Mouse (Mus musculus) hindbrain, embryonic 13.5 days (tissue): Measurements from ENCODE around the gene Spag17. TPM values are rescaled to one million over a fixed set of nuclear protein-coding genes. Genes with fewer than 3 reads are reported as not detected.

Experiments
- ATAC-seq: fragments of 200-750 bp; cut with Nextera tagmentation; 2 replicates; pipeline ENCODE4 v1.8.0; 2017; ENCODE audit warnings: moderate TSS enrichment; ENCODE audit not compliant: low FRiP score
- H3K27ac ChIP-seq: fragments of 300-500 bp; sonication (generic); 2 replicates; pipeline ENCODE4 v1.5.1; 2015; ENCODE audit warnings: inconsistent platforms, mild to moderate bottlenecking, moderate library complexity
- H3K27me3 ChIP-seq: fragments of 300-500 bp; sonication (generic); 2 replicates; pipeline ENCODE4 v1.6.1; 2015; ENCODE audit warnings: mild to moderate bottlenecking, inconsistent platforms
- H3K36me3 ChIP-seq: fragments of 300-500 bp; sonication (generic); 2 replicates; pipeline ENCODE4 v1.6.1; 2015; ENCODE audit warnings: mild to moderate bottlenecking, inconsistent platforms
- H3K4me1 ChIP-seq: fragments of 300-500 bp; sonication (generic); replicated peaks from 2 replicates; pipeline ENCODE4 v1.6.1; 2015; ENCODE audit warnings: inconsistent platforms
- H3K4me2 ChIP-seq: fragments of 300-500 bp; sonication (generic); 2 replicates; pipeline ENCODE4 v1.6.1; 2015; ENCODE audit warnings: inconsistent platforms, mild to moderate bottlenecking, moderate library complexity
- H3K4me3 ChIP-seq: fragments of 300-500 bp; sonication (generic); 2 replicates; pipeline ENCODE4 v1.5.1; 2015; ENCODE audit warnings: mild to moderate bottlenecking, inconsistent platforms
- H3K9ac ChIP-seq: fragments of 300-500 bp; sonication (generic); 2 replicates; pipeline ENCODE4 v1.6.1; 2015; ENCODE audit warnings: mild to moderate bottlenecking, inconsistent platforms
- H3K9me3 ChIP-seq: fragments of 300-500 bp; sonication (generic); 2 replicates; pipeline ENCODE4 v1.6.1; 2016; ENCODE audit warnings: inconsistent platforms
- WGBS: fragments of 180-500 bp; shearing (Covaris S2); methylation state at CpG from one replicate; pipeline ENCODE4 v1.1.7; 2015; 5-methylcytosine and 5-hydroxymethylcytosine counted together
- polyA plus RNA-seq: library from polyadenylated mRNA; unstranded; fragments of >200 nt; fragmentation: Nextera tagmentation; extraction: Ambion mirVana; gene quantifications from 2 replicates; pipeline ENCODE4 v1.2.1, GENCODE M21; 2015

Gene Spag17
- polyA plus RNA-seq, 1 experiment from 2014 or later, result 1.4 TPM

- no peak for ATAC-seq
- no peaks in the 10 kb centered on the region for H3K27me3 ChIP-seq
- WGBS, result 80% methylated on average over 2 of the region's 2 CpGs
Observed at GRCm38 (mm10) chr3:100121961-100122360, 236.8 kb downstream of the Spag17 start.

GRCm38 (mm10) chr3:100122445-100122844 is 237.2 kb downstream of the Spag17 start:
- H3K36me3 ChIP-seq, result no peaks in the 10 kb centered on the region
- WGBS, result 84% methylated on average over 1 of the region's 1 CpGs
- H3K4me2 ChIP-seq, result no peak overlapping the region
- no peak for ATAC-seq
- H3K4me1 ChIP-seq, result no peaks in the 10 kb centered on the region
- no peak overlapping the region for H3K9ac ChIP-seq
- no peak overlapping the region for H3K27ac ChIP-seq
- H3K9me3 ChIP-seq, result no peaks in the 10 kb centered on the region
- H3K27me3 ChIP-seq, result no peaks in the 10 kb centered on the region
- H3K4me3 ChIP-seq, result no peak overlapping the region

More at GRCm38 (mm10) chr3:100121961-100122360, 236.8 kb downstream of the Spag17 start:
- no peaks in the 10 kb centered on the region for H3K36me3 ChIP-seq
- H3K27ac ChIP-seq, result no peak overlapping the region
- no peak overlapping the region for H3K4me3 ChIP-seq
- H3K9me3 ChIP-seq, result no peaks in the 10 kb centered on the region
- H3K9ac ChIP-seq, result no peak overlapping the region
- no peak overlapping the region for H3K4me2 ChIP-seq
- H3K4me1 ChIP-seq, result no peaks in the 10 kb centered on the region

DNA sequence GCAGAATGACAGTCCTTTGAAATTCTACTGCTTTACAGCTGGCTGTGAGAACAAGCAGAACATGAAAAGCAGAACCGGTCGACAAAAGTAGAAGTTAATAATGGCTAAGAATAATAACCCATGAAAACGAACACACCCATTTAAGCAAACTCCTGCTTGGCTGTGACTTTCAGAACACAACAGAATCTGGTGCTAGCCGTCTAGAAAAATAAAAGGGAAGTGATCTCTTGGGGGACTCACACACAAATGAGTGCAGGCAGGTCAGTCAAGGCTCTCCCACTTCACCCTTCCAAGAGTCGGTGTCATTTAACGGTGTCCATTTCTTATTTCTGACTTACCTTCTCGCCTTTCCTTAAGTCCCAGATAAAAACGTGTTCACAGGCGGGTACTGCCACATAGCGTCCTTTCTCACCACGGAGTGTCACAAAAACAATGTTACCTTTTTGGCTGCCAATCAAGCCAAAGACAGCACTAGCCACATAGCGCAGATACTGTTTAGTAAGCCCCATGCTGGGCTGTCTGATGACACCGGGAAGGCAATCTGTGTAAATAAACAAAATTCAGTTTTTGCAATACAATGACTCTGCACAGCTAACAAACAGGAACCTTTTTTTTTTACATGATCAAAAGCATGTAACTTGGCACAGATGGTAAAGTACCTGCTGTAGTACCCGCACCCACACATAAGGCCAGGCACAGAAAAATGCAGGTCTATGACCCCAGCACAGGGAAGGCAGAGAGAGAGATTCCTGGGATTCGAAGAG is 275.7 kb downstream of the Spag17 start:
- WGBS, result 91% methylated on average over 15 of the region's 15 CpGs
- H3K9me3 ChIP-seq, result no peaks in the 10 kb centered on the region
- H3K36me3 ChIP-seq, result peaks cover 38% of the 10 kb centered on the region
- H3K4me2 ChIP-seq, result peak overlapping the region; percentile 82
- no peak for ATAC-seq
- H3K4me3 ChIP-seq, result peak overlapping the region; percentile 88
- peak overlapping the region; percentile 95 for H3K9ac ChIP-seq
- H3K27ac ChIP-seq, result no peak overlapping the region
- no peaks in the 10 kb centered on the region for H3K27me3 ChIP-seq
- H3K4me1 ChIP-seq, result peaks cover 23% of the 10 kb centered on the region

DNA sequence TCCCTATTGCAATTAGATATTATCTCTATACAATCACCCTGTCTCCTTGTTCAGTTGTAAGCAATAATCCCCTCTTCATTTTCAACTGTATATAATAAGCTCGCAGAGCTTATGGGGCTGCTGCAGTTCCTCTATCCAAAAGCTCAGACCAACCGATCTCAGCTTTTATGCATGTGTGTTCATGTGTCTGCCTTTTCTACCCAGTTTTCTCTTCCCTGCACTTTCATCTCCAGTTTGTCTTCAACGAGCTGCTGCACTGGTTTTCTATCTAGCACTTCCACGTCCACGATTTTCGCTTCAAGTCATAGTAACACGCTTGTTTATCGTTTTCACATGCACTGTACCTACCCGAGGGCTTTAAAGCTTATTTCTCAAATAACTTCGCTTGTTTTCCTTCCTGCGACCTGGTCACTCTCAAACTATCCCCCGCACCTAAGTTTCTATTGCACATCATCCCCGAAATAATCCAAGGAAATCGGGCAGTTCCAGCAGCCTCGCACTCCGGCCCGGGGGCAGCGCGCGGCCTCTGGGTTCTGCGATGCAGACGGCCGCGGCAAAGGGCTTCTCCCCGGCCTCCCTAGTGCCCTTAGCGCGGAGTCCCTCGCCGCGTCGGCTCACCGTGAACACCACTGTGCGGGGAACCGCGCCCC is 276.6 kb downstream of the Spag17 start:
- H3K27me3 ChIP-seq, result no peaks in the 10 kb centered on the region
- peak overlapping the region; percentile 96 for H3K27ac ChIP-seq
- H3K9ac ChIP-seq, result peak overlapping the region; percentile 95
- no peaks in the 10 kb centered on the region for H3K9me3 ChIP-seq
- ATAC-seq, result no peak; the same call in 1 of the 2 replicates
- H3K4me3 ChIP-seq, result peak overlapping the region; percentile 88
- 2% methylated on average over 35 of the region's 35 CpGs for WGBS
- H3K36me3 ChIP-seq, result peaks cover 34% of the 10 kb centered on the region
- H3K4me2 ChIP-seq, result peak overlapping the region; percentile 82
- peaks cover 23% of the 10 kb centered on the region for H3K4me1 ChIP-seq

DNA sequence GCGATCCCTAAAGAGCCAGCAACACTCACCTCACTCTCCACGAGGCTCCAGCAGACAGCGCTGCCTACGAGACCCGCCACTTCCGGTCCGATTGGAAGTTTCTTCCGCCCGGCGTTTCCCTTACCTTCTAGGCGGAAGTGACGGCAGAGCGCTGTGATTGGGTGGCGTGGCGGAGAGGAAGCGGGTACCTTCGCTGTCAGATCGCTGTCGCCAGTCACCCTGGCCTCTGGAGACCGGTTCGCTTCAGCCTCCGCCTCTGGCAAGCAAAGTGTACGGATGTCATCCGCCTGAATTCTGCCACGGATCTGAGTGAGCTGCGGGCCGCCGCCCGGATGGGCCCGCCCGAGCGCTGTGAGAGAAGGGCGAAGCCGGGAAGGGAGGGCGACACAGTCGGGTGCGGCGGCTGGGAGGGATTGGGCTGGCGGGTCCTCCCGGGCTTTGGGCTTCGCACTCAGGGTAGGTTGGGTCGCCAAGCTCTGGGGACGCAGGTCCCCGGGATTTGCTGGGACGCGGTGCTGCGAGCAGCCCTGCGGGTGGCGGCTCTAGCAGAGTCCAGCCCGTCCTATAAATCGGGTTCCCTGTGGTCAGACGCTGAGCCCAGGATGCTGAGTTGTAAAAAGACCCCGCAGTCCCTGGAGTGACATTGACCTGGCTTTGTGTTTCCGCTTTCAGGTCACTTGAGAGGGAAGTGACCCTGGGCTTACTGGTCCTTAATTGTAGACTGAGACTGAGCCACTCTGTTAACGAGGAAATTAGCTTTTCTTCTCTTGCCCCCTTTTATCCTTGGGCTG is 277.3 kb downstream of the Spag17 start, which contains the start of the genes Gdap2 and Wdr3:
TSS of gene Gdap2 (plus strand) at position 67 of the 791 bp plus-strand sequence.
TSS of gene Wdr3 (minus strand) at position 93 of the 791 bp plus-strand sequence.
- Histone ChIP-seq H3K4me3 (peak within 1 kb of the TSS; percentile 88), H3K9ac (peak within 1 kb of the TSS; percentile 95), H3K36me3 (peaks cover 30% of the 10 kb centered on the region), H3K4me1 (peaks cover 23% of the 10 kb centered on the region), H3K4me2 (peak within 1 kb of the TSS; percentile 82), H3K27ac (peak within 1 kb of the TSS; percentile 96), H3K27me3 (no peaks in the 10 kb centered on the region), H3K9me3 (no peaks in the 10 kb centered on the region)
- under 1% methylated on average over 55 of the region's 55 CpGs for WGBS
- ATAC-seq, result peak; percentile 99

DNA sequence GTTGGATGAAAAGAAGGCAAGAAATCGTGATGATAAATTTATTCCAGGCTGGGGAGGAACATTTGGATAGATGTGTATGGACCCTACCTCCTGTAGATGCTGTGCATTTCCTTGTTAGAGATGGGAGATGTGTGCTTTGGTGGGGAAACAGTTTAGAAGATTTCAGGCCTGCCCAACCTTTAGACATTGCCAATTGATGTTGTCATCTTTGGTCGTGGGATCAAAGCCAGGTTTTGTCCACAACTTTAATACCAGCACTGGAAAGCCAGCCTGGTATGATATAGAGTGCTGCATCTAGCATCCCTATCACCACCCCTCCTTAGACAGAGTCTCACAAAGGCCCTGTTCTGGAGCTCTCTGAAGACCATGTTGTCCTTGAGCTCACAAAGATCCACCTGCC is 278.4 kb downstream of the Spag17 start:
- H3K27ac ChIP-seq, result no peak overlapping the region
- H3K36me3 ChIP-seq, result peaks cover 26% of the 10 kb centered on the region
- H3K27me3 ChIP-seq, result no peaks in the 10 kb centered on the region
- WGBS, result 84% methylated on average over 2 of the region's 2 CpGs
- no peak overlapping the region for H3K9ac ChIP-seq
- ATAC-seq, result no peak
- peaks cover 23% of the 10 kb centered on the region for H3K4me1 ChIP-seq
- H3K4me3 ChIP-seq, result no peak overlapping the region; the same call in 1 of the 2 replicates
- peak overlapping the region; percentile 79; the same call in 1 of the 2 replicates for H3K4me2 ChIP-seq
- no peaks in the 10 kb centered on the region for H3K9me3 ChIP-seq

GRCm38 (mm10) chr3:100164991-100165390 is 279.8 kb downstream of the Spag17 start:
- Histone ChIP-seq H3K4me2 (no peak overlapping the region), H3K4me1 (peaks cover 23% of the 10 kb centered on the region)

DNA sequence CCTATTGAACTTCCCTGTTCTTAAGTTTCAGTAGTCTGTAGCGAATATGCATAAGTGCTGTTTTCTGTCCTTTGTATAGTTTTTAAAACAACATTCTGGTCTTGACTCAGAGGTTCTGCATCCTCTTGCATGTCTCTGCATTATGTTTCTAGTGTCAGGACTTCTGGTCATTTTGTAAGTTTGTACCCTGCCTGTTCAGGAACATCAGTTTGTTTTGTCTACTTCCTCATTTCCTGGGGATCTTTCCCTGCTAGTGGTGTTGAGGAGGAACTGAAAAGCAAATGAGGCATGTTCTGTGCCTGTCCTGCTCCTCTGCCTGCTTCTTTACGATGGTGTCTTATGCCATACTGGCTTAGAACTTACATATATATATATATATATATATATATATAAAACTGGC is 290.8 kb downstream of the Spag17 start:
- ATAC-seq, result no peak
- peaks cover 84% of the 10 kb centered on the region for H3K36me3 ChIP-seq
- H3K27me3 ChIP-seq, result no peaks in the 10 kb centered on the region
- no peak overlapping the region for H3K4me3 ChIP-seq
- no peak overlapping the region for H3K4me2 ChIP-seq
- no peaks in the 10 kb centered on the region for H3K4me1 ChIP-seq
- WGBS, result 96% methylated on average over 2 of the region's 2 CpGs
- H3K9me3 ChIP-seq, result no peaks in the 10 kb centered on the region
- H3K27ac ChIP-seq, result no peak overlapping the region
- no peak overlapping the region for H3K9ac ChIP-seq

More at GRCm38 (mm10) chr3:100164991-100165390, 279.8 kb downstream of the Spag17 start:
- Histone ChIP-seq H3K9ac (no peak overlapping the region), H3K4me3 (no peak overlapping the region), H3K27ac (no peak overlapping the region), H3K27me3 (no peaks in the 10 kb centered on the region), H3K36me3 (peaks cover 22% of the 10 kb centered on the region), H3K9me3 (no peaks in the 10 kb centered on the region)
- ATAC-seq, result no peak

DNA sequence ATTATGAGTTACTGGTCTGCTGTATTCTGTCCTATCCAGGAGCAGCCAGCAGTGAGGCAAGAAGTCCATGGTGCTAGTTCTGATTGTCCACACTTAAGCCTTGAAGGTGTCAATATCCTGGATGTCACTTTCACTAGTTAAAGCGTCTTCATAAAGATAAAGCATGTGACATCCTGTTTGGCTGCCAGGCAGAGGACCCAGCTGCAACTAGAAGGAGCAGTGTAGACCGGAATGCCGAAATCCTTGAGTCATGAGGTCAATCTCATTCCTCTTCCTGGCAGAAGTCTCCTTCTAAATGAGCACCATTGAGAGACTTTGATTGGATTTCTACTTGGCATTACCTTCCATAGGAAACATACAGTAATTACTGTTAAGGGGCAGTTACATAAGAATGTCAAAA is 295.3 kb downstream of the Spag17 start:
- no peak for ATAC-seq
- Histone ChIP-seq H3K27ac (no peak overlapping the region), H3K4me1 (no peaks in the 10 kb centered on the region), H3K27me3 (no peaks in the 10 kb centered on the region), H3K4me3 (no peak overlapping the region), H3K4me2 (no peak overlapping the region), H3K9ac (no peak overlapping the region), H3K36me3 (peaks cover 85% of the 10 kb centered on the region), H3K9me3 (no peaks in the 10 kb centered on the region)
- WGBS, result 86% methylated on average over 3 of the region's 3 CpGs

DNA sequence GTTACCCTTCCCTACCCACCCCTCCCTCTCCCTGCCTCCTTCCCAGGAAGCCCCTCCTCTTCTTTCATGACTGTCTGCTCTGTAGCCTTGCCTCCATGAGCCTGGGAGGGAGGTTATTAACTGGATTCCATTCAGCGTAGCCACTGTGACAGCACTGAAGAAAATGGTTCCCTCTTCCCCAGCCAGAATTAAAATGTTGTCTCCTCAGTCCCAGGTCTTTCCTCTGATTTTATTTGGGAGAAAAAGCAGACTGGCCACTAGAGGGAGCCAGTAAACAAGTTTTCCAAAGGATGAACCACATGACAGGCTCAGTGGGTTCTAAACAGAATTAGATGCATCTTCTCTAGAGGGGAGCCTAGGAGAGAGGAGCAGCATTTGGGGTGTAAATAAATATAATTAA is 304.2 kb downstream of the Spag17 start:
- Histone ChIP-seq H3K9me3 (no peaks in the 10 kb centered on the region), H3K4me3 (no peak overlapping the region), H3K4me1 (no peaks in the 10 kb centered on the region), H3K36me3 (peaks cover 73% of the 10 kb centered on the region), H3K4me2 (no peak overlapping the region), H3K27ac (peak overlapping the region; percentile 48; the same call in 1 of the 2 replicates), H3K9ac (no peak overlapping the region), H3K27me3 (no peaks in the 10 kb centered on the region)
- ATAC-seq, result peak; percentile 92
- WGBS, result 26% methylated on average over 1 of the region's 1 CpGs

GRCm38 (mm10) chr3:100189861-100190260 is 304.7 kb downstream of the Spag17 start:
- Histone ChIP-seq H3K4me2 (no peak overlapping the region), H3K27me3 (no peaks in the 10 kb centered on the region), H3K4me1 (no peaks in the 10 kb centered on the region), H3K36me3 (peaks cover 73% of the 10 kb centered on the region), H3K4me3 (no peak overlapping the region), H3K9ac (peak overlapping the region; percentile 43; the same call in 1 of the 2 replicates), H3K27ac (peak overlapping the region; percentile 48), H3K9me3 (no peaks in the 10 kb centered on the region)
- WGBS, result 74% methylated on average over 11 of the region's 11 CpGs
- ATAC-seq, result peak; percentile 89
